Mouse (Mus musculus) hindbrain, postnatal 0 days (tissue): Measurements from ENCODE around the gene AC134908.4. TPM values are rescaled to one million over a fixed set of nuclear protein-coding genes. Genes with fewer than 3 reads are reported as not detected.

Experiments
- ATAC-seq: fragments of 200-750 bp; cut with Nextera tagmentation; 2 replicates; pipeline ENCODE4 v1.8.0; 2017; ENCODE audit warnings: mild to moderate bottlenecking, moderate TSS enrichment, moderate library complexity
- DNase-seq: peaks from one replicate; pipeline ENCODE4 v3.0.0-alpha.2; 2015; ENCODE audit warnings: low spot score
- H3K27ac ChIP-seq: fragments of 300-500 bp; sonication (generic); 2 replicates; pipeline ENCODE4 v1.5.1; 2014; ENCODE audit warnings: mild to moderate bottlenecking
- H3K27me3 ChIP-seq: fragments of 300-500 bp; sonication (generic); 2 replicates; pipeline ENCODE4 v1.6.1; 2014; ENCODE audit warnings: low read length, mixed read lengths; ENCODE audit not compliant: insufficient read depth
- H3K36me3 ChIP-seq: fragments of 300-500 bp; sonication (generic); 2 replicates; pipeline ENCODE4 v1.6.1; 2014; ENCODE audit warnings: low read length, mixed read lengths; ENCODE audit not compliant: insufficient read depth
- H3K4me1 ChIP-seq: fragments of 300-500 bp; sonication (generic); 2 replicates; pipeline ENCODE4 v1.6.1; 2014; ENCODE audit warnings: antibody characterized with exemption, low read length, mixed read lengths; ENCODE audit not compliant: insufficient read depth
- H3K4me2 ChIP-seq: fragments of 300-500 bp; sonication (generic); 2 replicates; pipeline ENCODE4 v1.6.1; 2014; ENCODE audit warnings: low read depth, mild to moderate bottlenecking, low read length, moderate library complexity, mixed read lengths
- H3K4me3 ChIP-seq: fragments of 300-500 bp; sonication (generic); 2 replicates; pipeline ENCODE4 v1.5.1; 2014; ENCODE audit warnings: low read length
- H3K9ac ChIP-seq: fragments of 300-500 bp; sonication (generic); replicated peaks from 2 replicates; pipeline ENCODE4 v1.6.1; 2014; ENCODE audit warnings: mild to moderate bottlenecking, low read length, moderate library complexity, mixed read lengths
- H3K9me3 ChIP-seq: fragments of 300-500 bp; sonication (generic); 2 replicates; pipeline ENCODE4 v1.6.1; 2016; ENCODE audit warnings: low read length, mixed read lengths
- CTCF ChIP-seq: IDR thresholded peaks from 2 replicates; pipeline ENCODE4 v1.5.1; 2016; ENCODE audit warnings: antibody characterized with exemption, control low read depth, low read depth
- WGBS: fragments of 180-500 bp; shearing (Covaris S2); extraction: QIAGEN DNeasy Blood & Tissue Kit; methylation state at CpG from one replicate; pipeline ENCODE4 v1.1.7; 2014; 5-methylcytosine and 5-hydroxymethylcytosine counted together
- polyA plus RNA-seq: library from polyadenylated mRNA; unstranded; fragments of >200 nt; fragmentation: Nextera tagmentation; extraction: Ambion mirVana; gene quantifications from 2 replicates; pipeline ENCODE4 v1.2.1, GENCODE M21; 2015
- total RNA-seq: library from RNA; depleted of rRNA; stranded (reverse); fragments of >200 nt; gene quantifications from 2 replicates; pipeline ENCODE4 v1.2.3, GENCODE M21; 2014

AC134908.4 gene
- total and polyA plus RNA-seq, 2 experiments from 2014 or later: 0.31 to 3.9 TPM

GRCm38 (mm10) chr17:25835301-25835700 lies 39.8 kb upstream of the AC134908.4 start:
- Histone ChIP-seq H3K36me3 (peaks cover 26% of the 10 kb centered on the region), H3K9ac (no peak overlapping the region; the same call in 1 of the 2 replicates)
- no peak for ATAC-seq

GRCm38 (mm10) chr17:25834595-25835222 lies 39.2 kb upstream of the AC134908.4 start:
- Histone ChIP-seq H3K4me3 (peak overlapping the region; percentile 66), H3K36me3 (peaks cover 22% of the 10 kb centered on the region), H3K4me2 (peak overlapping the region; percentile 80), H3K4me1 (peaks cover 47% of the 10 kb centered on the region), H3K9me3 (no peaks in the 10 kb centered on the region), H3K27ac (0 out of 2 replicates have a peak overlapping the region, but pooled peaks have one; percentile 32), H3K27me3 (no peaks in the 10 kb centered on the region), H3K9ac (peak overlapping the region; percentile 75)
- 80% methylated on average over 12 of the region's 12 CpGs for WGBS
- ATAC-seq (no peak), DNase-seq (no peak)
- TF ChIP-seq CTCF: no peak

More at GRCm38 (mm10) chr17:25835301-25835700, 39.8 kb upstream of the AC134908.4 start:
- peak overlapping the region; percentile 80 for H3K4me2 ChIP-seq
- no peaks in the 10 kb centered on the region for H3K27me3 ChIP-seq
- no peak overlapping the region for H3K4me3 ChIP-seq
- peaks cover 44% of the 10 kb centered on the region for H3K4me1 ChIP-seq
- no peak for DNase-seq
- TF ChIP-seq CTCF: no peak
- WGBS: 91% methylated on average over 7 of the region's 7 CpGs
- no peaks in the 10 kb centered on the region for H3K9me3 ChIP-seq
- no peak overlapping the region for H3K27ac ChIP-seq

GRCm38 (mm10) chr17:25833961-25834594 lies 38.6 kb upstream of the AC134908.4 start:
- peaks cover 15% of the 10 kb centered on the region for H3K36me3 ChIP-seq
- DNase-seq (no peak), ATAC-seq (no peak)
- TF ChIP-seq CTCF: no peak
- peak overlapping the region; percentile 66 for H3K4me3 ChIP-seq
- 41% methylated on average over 6 of the region's 6 CpGs for WGBS
- no peaks in the 10 kb centered on the region for H3K27me3 ChIP-seq
- peaks cover 52% of the 10 kb centered on the region for H3K4me1 ChIP-seq
- peak overlapping the region; percentile 75 for H3K9ac ChIP-seq
- peak overlapping the region; percentile 80 for H3K4me2 ChIP-seq
- peak overlapping the region; percentile 98 for H3K27ac ChIP-seq
- no peaks in the 10 kb centered on the region for H3K9me3 ChIP-seq

- H3K27me3 ChIP-seq: no peaks in the 10 kb centered on the region
- peaks cover 55% of the 10 kb centered on the region for H3K4me1 ChIP-seq
- no peak; the same call in 1 of the 2 replicates for TF ChIP-seq CTCF
- no peaks in the 10 kb centered on the region for H3K9me3 ChIP-seq
- peak within 1 kb of the TSS; percentile 66 for H3K4me3 ChIP-seq
- peaks cover 12% of the 10 kb centered on the region; the same call in 1 of the 2 replicates for H3K36me3 ChIP-seq
- peak within 1 kb of the TSS; percentile 80 for H3K4me2 ChIP-seq
- H3K27ac ChIP-seq: peak within 1 kb of the TSS; percentile 98
- under 1% methylated on average over 24 of the region's 24 CpGs for WGBS
- H3K9ac ChIP-seq: peak within 1 kb of the TSS; percentile 75
- DNase-seq: peak; percentile 94
- ATAC-seq: peak; percentile 70
Observed at GRCm38 (mm10) chr17:25833291-25833663, 37.8 kb upstream of the AC134908.4 start, which contains the start of gene Stub1. TSS of gene Stub1 (minus strand) at chr17:25833404.

- H3K9me3 ChIP-seq: no peaks in the 10 kb centered on the region
- WGBS: under 1% methylated on average over 74 of the region's 77 CpGs
Observed at GRCm38 (mm10) chr17:25832436-25833290, 37.2 kb upstream of the AC134908.4 start.

GRCm38 (mm10) chr17:25831451-25832281 lies 36.2 kb upstream of the AC134908.4 start:
- Histone ChIP-seq H3K4me1 (peaks cover 49% of the 10 kb centered on the region), H3K36me3 (peaks cover 22% of the 10 kb centered on the region; the same call in 1 of the 2 replicates), H3K4me2 (peak overlapping the region; percentile 80), H3K4me3 (peak overlapping the region; percentile 66), H3K9me3 (no peaks in the 10 kb centered on the region), H3K27me3 (no peaks in the 10 kb centered on the region), H3K9ac (peak overlapping the region; percentile 75), H3K27ac (peak overlapping the region; percentile 98)
- DNase-seq: no peak
- no peak for TF ChIP-seq CTCF
- 58% methylated on average over 21 of the region's 21 CpGs for WGBS
- ATAC-seq: no peak

More at GRCm38 (mm10) chr17:25832436-25833290, 37.2 kb upstream of the AC134908.4 start:
- TF ChIP-seq CTCF: 0 out of 2 replicates have a peak, but pooled peaks have one; percentile 27
- H3K4me1 ChIP-seq: peaks cover 56% of the 10 kb centered on the region
- peak overlapping the region; percentile 75 for H3K9ac ChIP-seq
- peak overlapping the region; percentile 98 for H3K27ac ChIP-seq
- peak; percentile 99 for DNase-seq
- ATAC-seq: peak; percentile 92
- no peaks in the 10 kb centered on the region for H3K27me3 ChIP-seq
- H3K4me2 ChIP-seq: peak overlapping the region; percentile 80
- peaks cover 18% of the 10 kb centered on the region; the same call in 1 of the 2 replicates for H3K36me3 ChIP-seq
- H3K4me3 ChIP-seq: peak overlapping the region; percentile 66
